Mouse (Mus musculus) forebrain, embryonic 16.5 days (tissue): ENCODE results near the gene Parvb. TPM values are rescaled to one million over a fixed set of nuclear protein-coding genes. Genes with fewer than 3 reads are reported as not detected.

Experiments
- ATAC-seq: fragments of 200-750 bp; cut with Nextera tagmentation; 2 replicates; pipeline ENCODE4 v1.8.0; 2017; ENCODE audit warnings: mild to moderate bottlenecking, moderate library complexity
- H3K27ac ChIP-seq: fragments of 300-500 bp; sonication (generic); 2 replicates; pipeline ENCODE4 v1.5.1; 2014; ENCODE audit warnings: low read length, control low read depth
- H3K27me3 ChIP-seq: fragments of 300-500 bp; sonication (generic); replicated peaks from 2 replicates; pipeline ENCODE4 v1.6.1; 2014; ENCODE audit warnings: low read length; ENCODE audit not compliant: control insufficient read depth, insufficient read depth
- H3K36me3 ChIP-seq: fragments of 300-500 bp; sonication (generic); 2 replicates; pipeline ENCODE4 v1.6.1; 2014; ENCODE audit not compliant: control insufficient read depth, insufficient read depth
- H3K4me1 ChIP-seq: fragments of 300-500 bp; sonication (generic); replicated peaks from 2 replicates; pipeline ENCODE4 v1.6.1; 2014; ENCODE audit warnings: low read length; ENCODE audit not compliant: control insufficient read depth, insufficient read depth
- H3K4me2 ChIP-seq: fragments of 300-500 bp; sonication (generic); 2 replicates; pipeline ENCODE4 v1.6.1; 2014; ENCODE audit warnings: mild to moderate bottlenecking, low read length, control low read depth
- H3K4me3 ChIP-seq: fragments of 300-500 bp; sonication (generic); replicated peaks from 2 replicates; pipeline ENCODE4 v1.5.1; 2014; ENCODE audit warnings: mild to moderate bottlenecking, low read length, control low read depth
- H3K9ac ChIP-seq: fragments of 300-500 bp; sonication (generic); replicated peaks from 2 replicates; pipeline ENCODE4 v1.6.1; 2014; ENCODE audit warnings: low read depth, low read length, control low read depth
- H3K9me3 ChIP-seq: fragments of 300-500 bp; sonication (generic); 2 replicates; pipeline ENCODE4 v1.6.1; 2016; ENCODE audit warnings: low read length; ENCODE audit not compliant: control insufficient read depth
- WGBS: fragments of 180-500 bp; shearing (Covaris S2); extraction: QIAGEN DNeasy Blood & Tissue Kit; methylation state at CpG from one replicate; pipeline ENCODE4 v1.1.7; 2014; 5-methylcytosine and 5-hydroxymethylcytosine counted together
- polyA plus RNA-seq: library from polyadenylated mRNA; unstranded; fragments of >200 nt; fragmentation: Nextera tagmentation; extraction: Ambion mirVana; gene quantifications from 2 replicates; pipeline ENCODE4 v1.2.1, GENCODE M21; 2015

The Parvb gene
- polyA plus RNA-seq, 1 experiment from 2014 or later = 2.8 TPM

DNA sequence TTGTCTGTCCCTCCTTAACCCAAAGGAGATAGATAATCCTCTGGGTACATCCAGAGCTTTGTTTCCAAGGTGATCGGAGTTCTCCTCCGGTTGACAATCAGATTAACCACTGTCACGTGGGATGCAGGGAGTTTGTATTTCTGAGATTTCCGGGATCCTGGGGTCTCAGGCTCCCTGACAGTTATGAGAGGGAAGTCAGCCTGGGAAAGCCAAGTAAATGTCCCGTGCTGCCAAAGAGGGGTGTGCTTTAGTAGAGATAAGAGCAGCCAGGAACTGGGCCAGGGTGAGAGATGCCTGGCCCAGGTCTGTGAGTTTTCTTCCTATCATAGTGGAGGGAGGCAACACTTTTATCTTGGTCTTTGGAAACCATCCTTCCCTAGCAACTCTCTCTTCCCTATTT, 1.2 kb upstream of the Parvb start:
- Histone ChIP-seq H3K9me3 (no peaks in the 10 kb centered on the region), H3K4me3 (no peak overlapping the region), H3K27me3 (no peaks in the 10 kb centered on the region), H3K4me1 (peaks cover 31% of the 10 kb centered on the region), H3K4me2 (peak overlapping the region; percentile 93), H3K36me3 (no peaks in the 10 kb centered on the region), H3K9ac (peak overlapping the region; percentile 76), H3K27ac (peak overlapping the region; percentile 77)
- whole genome bisulfite sequencing = 16% methylated on average over 5 of the region's 5 CpGs
- ATAC-seq = no peak

DNA sequence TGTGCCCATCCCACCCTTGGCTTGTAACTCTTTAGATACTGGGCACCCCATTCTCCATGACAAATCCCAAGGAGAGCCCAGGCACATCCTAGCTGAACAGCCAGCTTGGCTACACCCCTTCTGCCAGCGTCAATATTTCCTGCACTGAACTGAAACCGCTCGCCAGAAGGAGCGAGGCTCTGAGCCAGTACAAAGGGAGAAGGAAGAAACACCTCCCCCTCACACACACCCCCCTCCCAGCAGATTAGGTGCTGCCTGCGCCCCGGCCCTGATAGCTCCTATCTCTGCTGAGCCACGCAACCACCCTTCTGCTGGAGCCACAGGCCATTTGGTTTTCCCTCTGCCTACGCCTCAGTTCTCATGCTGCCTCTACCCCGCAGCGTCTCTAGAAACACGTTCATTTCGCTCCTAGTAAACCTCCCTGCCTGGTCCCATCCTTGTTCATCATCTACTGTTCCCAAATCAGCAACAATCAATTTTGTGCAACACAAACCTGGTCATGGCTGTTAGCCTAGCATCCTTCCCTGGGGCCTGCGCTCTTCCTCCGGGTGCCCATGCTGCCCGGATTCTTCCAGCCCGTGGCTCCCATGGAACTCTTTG, 630 bp upstream of the Parvb start:
- Histone ChIP-seq H3K4me2 (peak overlapping the region; percentile 93), H3K9ac (peak overlapping the region; percentile 76), H3K27ac (peak overlapping the region; percentile 77), H3K36me3 (no peaks in the 10 kb centered on the region), H3K9me3 (no peaks in the 10 kb centered on the region), H3K4me1 (peaks cover 31% of the 10 kb centered on the region), H3K27me3 (no peaks in the 10 kb centered on the region), H3K4me3 (peak overlapping the region; percentile 48)
- WGBS = 2% methylated on average over 15 of the region's 16 CpGs
- ATAC-seq = peak; percentile 64

DNA sequence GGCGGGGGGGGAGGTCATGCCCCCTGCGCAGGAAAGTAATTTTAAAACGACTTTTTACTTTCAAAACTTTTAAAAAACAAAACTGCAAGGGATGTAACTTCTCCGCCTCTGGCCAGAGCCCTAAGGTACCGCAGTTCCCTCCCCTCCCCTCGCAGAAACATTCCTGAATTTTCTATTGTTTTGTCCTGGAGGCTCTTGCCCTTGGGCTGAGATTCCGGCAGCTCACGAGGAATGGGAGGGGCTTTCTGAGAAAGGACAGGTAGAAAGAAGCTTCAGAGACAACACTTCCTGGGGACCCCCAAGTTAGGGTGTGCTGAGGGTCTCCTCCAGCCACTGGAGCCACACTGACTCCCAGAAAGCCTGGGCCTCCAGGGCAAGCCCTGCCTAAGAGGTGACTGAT, 766 bp downstream of the Parvb start:
- 22% methylated on average over 8 of the region's 8 CpGs for WGBS
- ATAC-seq = no peak
- Histone ChIP-seq H3K4me3 (peak overlapping the region; percentile 48), H3K4me2 (peak overlapping the region; percentile 93), H3K27me3 (no peaks in the 10 kb centered on the region), H3K36me3 (no peaks in the 10 kb centered on the region), H3K9ac (no peak overlapping the region), H3K4me1 (peaks cover 22% of the 10 kb centered on the region), H3K27ac (no peak overlapping the region), H3K9me3 (no peaks in the 10 kb centered on the region)

DNA sequence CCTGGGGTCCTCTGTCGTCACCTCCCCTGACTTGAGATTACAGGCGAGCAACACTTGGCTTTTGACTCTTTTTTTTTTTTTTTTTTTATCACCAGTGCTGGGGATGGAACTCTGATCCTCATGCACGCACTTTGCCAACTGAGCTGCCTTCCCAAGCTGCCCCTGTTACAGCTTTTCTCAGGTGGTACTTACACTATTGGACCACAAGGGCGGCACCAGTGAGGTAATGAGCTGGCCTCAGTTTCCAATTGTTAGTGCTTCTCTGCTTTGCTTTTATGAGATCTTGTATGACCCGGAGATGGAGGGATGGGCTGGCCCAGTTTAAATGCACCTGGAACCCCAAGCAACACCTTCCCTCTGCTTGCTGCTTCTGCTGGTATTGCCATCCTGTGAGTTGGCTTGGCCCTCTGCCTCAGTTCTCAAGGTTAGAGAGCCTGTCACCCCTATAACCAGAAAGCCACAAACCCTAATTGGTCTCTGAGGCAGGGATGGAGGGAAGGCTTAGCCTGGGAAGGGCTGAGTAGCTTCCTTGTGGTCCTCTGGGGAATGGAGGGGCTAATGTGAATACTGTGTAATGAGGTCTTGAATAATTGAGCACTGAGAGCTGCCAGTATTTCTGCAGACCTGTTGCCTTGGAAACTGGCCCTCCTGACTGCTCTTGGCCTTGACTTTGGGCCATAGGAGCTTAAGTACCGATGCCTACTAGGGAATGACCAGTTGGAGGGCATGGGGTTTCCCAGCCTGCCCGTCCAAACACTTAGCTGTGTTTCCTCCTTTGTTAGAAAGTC, 3.1 kb downstream of the Parvb start:
- Histone ChIP-seq H3K4me1 (peaks cover 41% of the 10 kb centered on the region), H3K27me3 (no peaks in the 10 kb centered on the region), H3K4me3 (no peak overlapping the region), H3K27ac (no peak overlapping the region), H3K36me3 (no peaks in the 10 kb centered on the region), H3K9ac (no peak overlapping the region), H3K9me3 (no peaks in the 10 kb centered on the region), H3K4me2 (no peak overlapping the region)
- 82% methylated on average over 7 of the region's 7 CpGs for WGBS
- ATAC-seq = no peak

DNA sequence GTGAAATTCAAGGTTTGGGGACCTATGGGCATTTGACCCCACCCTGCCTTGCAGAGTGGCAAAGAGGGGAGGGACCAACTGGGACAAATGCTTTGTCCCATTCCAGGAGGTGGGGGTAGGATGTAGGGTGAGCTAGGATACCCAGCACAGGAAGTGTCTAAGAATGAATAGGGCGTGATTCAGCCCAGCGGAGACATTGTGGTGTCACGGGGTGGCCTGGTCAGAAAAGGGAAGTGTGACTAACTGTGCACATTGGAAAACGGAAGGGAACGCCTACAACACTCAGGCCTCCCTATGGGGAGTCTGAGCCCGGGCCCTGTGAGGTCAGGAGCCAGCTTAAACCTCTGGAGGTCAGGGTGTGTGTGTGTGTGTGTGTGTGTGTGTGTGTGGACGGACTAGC, 3.8 kb downstream of the Parvb start:
- H3K9ac ChIP-seq = no peak overlapping the region
- WGBS = 82% methylated on average over 7 of the region's 7 CpGs
- no peaks in the 10 kb centered on the region for H3K36me3 ChIP-seq
- no peaks in the 10 kb centered on the region for H3K9me3 ChIP-seq
- ATAC-seq = no peak
- no peaks in the 10 kb centered on the region for H3K27me3 ChIP-seq
- H3K4me2 ChIP-seq = no peak overlapping the region
- H3K4me1 ChIP-seq = peaks cover 37% of the 10 kb centered on the region
- H3K4me3 ChIP-seq = no peak overlapping the region
- H3K27ac ChIP-seq = no peak overlapping the region

DNA sequence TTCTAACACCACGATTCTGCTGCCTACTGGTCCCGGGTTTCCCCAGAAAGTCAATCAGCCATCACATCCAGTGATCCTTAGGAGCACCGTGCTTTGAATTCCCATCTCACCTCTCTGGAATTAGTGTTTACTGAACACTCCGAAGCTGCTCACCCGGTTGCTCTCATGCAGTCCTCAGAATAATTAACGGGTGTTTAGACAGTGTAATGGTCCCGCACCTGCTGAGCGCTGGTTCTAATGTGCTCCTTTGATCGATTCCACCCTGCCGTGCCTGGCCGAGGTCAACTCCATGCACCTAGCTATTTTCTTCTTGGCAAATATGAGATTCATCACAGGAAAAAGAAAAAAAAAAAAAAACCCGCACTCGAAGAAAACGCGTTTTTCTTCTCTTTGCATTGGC, 6.7 kb downstream of the Parvb start:
- no peaks in the 10 kb centered on the region for H3K36me3 ChIP-seq
- peak overlapping the region; percentile 8; the same call in 1 of the 2 replicates for H3K27ac ChIP-seq
- no peak overlapping the region for H3K4me3 ChIP-seq
- ATAC-seq = no peak
- WGBS = 13% methylated on average over 15 of the region's 15 CpGs
- no peaks in the 10 kb centered on the region for H3K27me3 ChIP-seq
- peaks cover 19% of the 10 kb centered on the region for H3K4me1 ChIP-seq
- H3K4me2 ChIP-seq = peak overlapping the region; percentile 43
- H3K9me3 ChIP-seq = no peaks in the 10 kb centered on the region
- H3K9ac ChIP-seq = no peak overlapping the region

DNA sequence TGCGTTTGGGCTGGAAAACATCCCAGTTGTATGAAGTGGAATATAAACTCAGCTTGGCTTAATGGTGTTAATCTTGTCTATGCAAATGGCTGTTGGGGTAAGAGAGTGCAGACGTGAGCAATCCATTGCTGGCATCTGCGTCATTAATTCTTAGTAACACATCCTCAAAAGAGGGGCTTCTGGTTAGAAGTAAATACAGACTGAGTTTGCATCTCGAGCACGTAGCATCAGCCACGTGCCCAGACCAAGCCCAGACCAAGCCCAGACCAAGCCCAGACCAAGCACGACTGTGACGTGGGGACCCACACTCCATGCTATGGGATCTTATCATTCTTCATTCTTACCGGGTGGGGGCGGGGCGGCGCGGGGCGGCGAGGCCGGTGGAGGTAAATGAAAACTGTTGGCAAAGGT, 7.2 kb downstream of the Parvb start:
- peak overlapping the region; percentile 43 for H3K4me2 ChIP-seq
- peak overlapping the region; percentile 56 for H3K27ac ChIP-seq
- no peaks in the 10 kb centered on the region for H3K36me3 ChIP-seq
- peaks cover 19% of the 10 kb centered on the region for H3K4me1 ChIP-seq
- H3K9ac ChIP-seq = no peak overlapping the region
- no peaks in the 10 kb centered on the region for H3K9me3 ChIP-seq
- peak; percentile 63 for ATAC-seq
- no peaks in the 10 kb centered on the region for H3K27me3 ChIP-seq
- H3K4me3 ChIP-seq = no peak overlapping the region
- WGBS = 13% methylated on average over 16 of the region's 16 CpGs

DNA sequence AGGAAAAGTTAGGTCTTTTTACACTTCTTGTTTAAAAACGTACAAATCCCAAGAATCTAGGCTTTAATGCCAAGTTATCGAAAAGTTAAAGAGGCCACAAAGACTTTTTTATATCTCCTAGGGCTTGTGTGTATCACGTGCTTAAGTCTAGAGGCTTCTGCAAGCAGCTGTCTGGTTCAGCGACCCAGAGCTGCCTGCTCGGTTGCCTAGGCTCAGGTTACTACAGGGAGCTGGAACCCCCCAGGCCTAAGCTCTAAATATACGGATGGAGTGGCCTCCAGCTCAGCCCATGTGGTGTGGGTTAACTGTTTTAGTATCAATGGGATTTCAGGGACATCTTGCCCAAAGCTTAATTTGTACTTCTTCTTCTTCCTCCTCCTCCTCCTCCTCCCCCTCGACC, 9.7 kb downstream of the Parvb start:
- 58% methylated on average over 7 of the region's 7 CpGs for WGBS
- Histone ChIP-seq H3K9me3 (no peaks in the 10 kb centered on the region), H3K27ac (no peak overlapping the region), H3K36me3 (no peaks in the 10 kb centered on the region), H3K27me3 (no peaks in the 10 kb centered on the region), H3K4me1 (peaks cover 27% of the 10 kb centered on the region), H3K9ac (no peak overlapping the region), H3K4me2 (no peak overlapping the region), H3K4me3 (no peak overlapping the region)
- no peak for ATAC-seq

DNA sequence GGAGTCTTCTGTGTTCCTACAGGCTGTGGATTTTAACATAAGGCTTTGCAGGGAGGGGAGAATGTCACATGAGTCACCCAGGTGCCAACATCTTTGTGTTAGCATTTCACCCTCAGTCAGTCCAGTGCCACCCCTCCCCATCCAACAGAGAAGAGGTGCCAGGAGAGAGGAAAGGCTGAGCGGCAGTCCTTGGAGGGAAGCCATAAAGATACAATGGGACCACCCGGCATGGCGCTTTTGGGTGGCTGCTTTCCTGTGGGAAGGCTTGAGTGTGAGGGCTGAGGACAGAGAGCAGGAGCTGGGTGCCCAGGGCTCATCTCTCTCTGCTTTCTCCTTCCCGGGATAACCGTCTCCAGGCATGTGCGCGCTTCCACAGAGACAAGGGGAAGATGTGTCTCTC, 13.3 kb downstream of the Parvb start:
- Histone ChIP-seq H3K27ac (peak overlapping the region; percentile 78), H3K4me1 (peaks cover 8% of the 10 kb centered on the region), H3K4me2 (no peak overlapping the region; the same call in 1 of the 2 replicates), H3K4me3 (no peak overlapping the region), H3K9me3 (no peaks in the 10 kb centered on the region), H3K9ac (0 out of 2 replicates have a peak overlapping the region, but pooled peaks have one; percentile 11), H3K27me3 (no peaks in the 10 kb centered on the region), H3K36me3 (no peaks in the 10 kb centered on the region)
- peak; percentile 82 for ATAC-seq
- 25% methylated on average over 7 of the region's 7 CpGs for WGBS
